Comparison of ENCODE assay signal across 20 mouse cellular contexts in the genomic region with DNA sequence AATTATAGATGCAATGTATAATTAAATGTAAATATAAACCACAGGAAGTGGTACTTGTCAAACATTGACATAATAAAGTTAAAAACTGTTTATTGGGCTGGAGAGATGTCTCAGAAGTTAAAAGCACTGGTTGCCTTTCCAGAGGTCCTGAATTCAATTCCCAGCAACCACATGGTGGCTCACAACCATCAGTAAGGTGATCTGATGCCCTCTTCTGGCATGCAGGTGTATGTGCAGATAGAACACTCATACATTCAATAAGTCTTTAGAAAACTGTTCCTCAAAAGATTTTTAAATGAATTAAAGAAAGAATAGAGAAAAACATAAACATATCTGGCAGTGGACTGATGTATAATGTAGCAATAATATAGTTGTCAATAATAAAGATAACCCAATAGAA.
DNase-seq lines count a peak whose midpoint lies in the region; TF ChIP-seq lines count a peak whose summit lies in the region.
"Had no signal": no experiment of that assay in that cellular context is flagged by ENCODE, and none has a peak within 500 bp of the region (broad histone marks: within the 10 kb centered on the region; RNA-seq: fewer than 3 reads in every experiment).

No protein-coding gene starts in this region.

- no peak for TF ChIP-seq EP300 in MEL (IDR thresholded peaks at IDR 0.05; ENCODE audit: low read depth in 1 of 2, low read length in 2 of 2)

- H3K79me2 ChIP-seq in MEL (ENCODE audit: control insufficient read depth, insufficient read depth, low read length, poor library complexity), result no peaks in the 10 kb centered on the region

- DNase-seq in heart, adult 11 months, result peak; percentile 21
- no peak for DNase-seq in heart, postnatal 14 days
- no peak for DNase-seq in layer of hippocampus, adult 2 months (ENCODE audit: low spot score in 2 of 2)
- no peak for DNase-seq in layer of hippocampus, postnatal 36 days
- DNase-seq in A20 (ENCODE audit: low read depth, low spot score) (peak; percentile 21), MEL (ENCODE audit: low read depth, low spot score) (peak; percentile 13)
- DNase-seq in retina, embryonic 14.5 days (ENCODE audit: low spot score), result no peak
- DNase-seq in thymus, postnatal 4 days, result no peak
- DNase-seq: adrenal gland, postnatal 10 days; cerebellum, postnatal 10 days; left cerebral cortex, postnatal 4 days; liver; lung, adult 18-20 months; right cerebral cortex, adult 18-20 months; thymus, postnatal 14 days had no signal

- H3K36me3 ChIP-seq in MEL (ENCODE audit: control insufficient read depth in 1 of 2, insufficient read depth in 2 of 2, low read length in 2 of 2), result no peaks in the 10 kb centered on the region
- H3K36me3 ChIP-seq: heart, embryonic 13.5 days; kidney, embryonic 15.5 days; midbrain, embryonic 12.5 days; neural tube, embryonic 12.5 days had no signal

- no peak overlapping the region for H3K4me3 ChIP-seq in layer of hippocampus, adult 2 months
- no peak overlapping the region for H3K4me3 ChIP-seq in MEL (ENCODE audit: control insufficient read depth in 1 of 2, insufficient read depth in 1 of 2, low read depth in 2 of 2, low read length in 2 of 2)
- H3K4me3 ChIP-seq: heart, embryonic 13.5 days; kidney, embryonic 15.5 days; midbrain, embryonic 12.5 days; neural tube, embryonic 12.5 days had no signal

- TF ChIP-seq CTCF in layer of hippocampus, adult 2 months (conservative IDR thresholded peaks at IDR 0.05), result peak; percentile 66
- TF ChIP-seq CTCF in MEL (IDR thresholded peaks at IDR 0.05 in 2 of 3, conservative IDR thresholded peaks at IDR 0.05 in 1 of 3; ENCODE audit: control insufficient read depth in 1 of 3, insufficient read depth in 1 of 3, low read depth in 2 of 3, low read length in 3 of 3, poor library complexity in 1 of 3, severe bottlenecking in 1 of 3), result peak; percentile 20 to 49 (median 20); a peak in 4 of 6 replicates

- H3K4me1 ChIP-seq in MEL (ENCODE audit: control insufficient read depth in 1 of 2, insufficient read depth in 2 of 2, low read length in 2 of 2), result no peaks in the 10 kb centered on the region
- H3K4me1 ChIP-seq: heart, embryonic 13.5 days; kidney, embryonic 15.5 days; neural tube, embryonic 12.5 days had no signal

- intact Hi-C loops in heart, postnatal 14 days (cut with DNase I), result loop anchor here (10.0 kb wide), 1 partner anchor 155 kb away; no protein-coding TSS in a partner anchor

- H3K9me3 ChIP-seq in MEL (replicated peaks; ENCODE audit: insufficient read depth, low read length), result no peaks in the 10 kb centered on the region
- H3K9me3 ChIP-seq: kidney, embryonic 15.5 days; midbrain, embryonic 12.5 days; neural tube, embryonic 12.5 days had no signal

- no peak overlapping the region for H3K9ac ChIP-seq in MEL (ENCODE audit: control insufficient read depth, low read depth, low read length, poor library complexity, severe bottlenecking)
- H3K9ac ChIP-seq: heart, embryonic 13.5 days; kidney, embryonic 15.5 days; midbrain, embryonic 12.5 days; neural tube, embryonic 12.5 days had no signal

- no peak overlapping the region for H3K27ac ChIP-seq in layer of hippocampus, adult 2 months
- H3K27ac ChIP-seq in MEL (ENCODE audit: control insufficient read depth, low read depth, low read length), result no peak overlapping the region
- H3K27ac ChIP-seq: heart, embryonic 13.5 days; kidney, embryonic 15.5 days; macrophage; midbrain, embryonic 12.5 days; neural tube, embryonic 12.5 days had no signal

- peak; percentile 26 for TF ChIP-seq RAD21 in MEL (IDR thresholded peaks at IDR 0.05; ENCODE audit: low read depth, low read length)

- TF ChIP-seq POLR2A in MEL (IDR thresholded peaks at IDR 0.05; ENCODE audit: control insufficient read depth in 1 of 2, insufficient read depth in 1 of 2, low read depth in 1 of 2, low read length in 2 of 2, poor library complexity in 1 of 2), result no peak

- H3K27me3 ChIP-seq in MEL (ENCODE audit: control insufficient read depth in 1 of 2, insufficient read depth in 2 of 2, low read length in 2 of 2), result no peaks in the 10 kb centered on the region; a peak in 2 of 4 replicates
- H3K27me3 ChIP-seq: heart, embryonic 13.5 days; kidney, embryonic 15.5 days; midbrain, embryonic 12.5 days; neural tube, embryonic 12.5 days had no signal

TF ChIP-seq in MEL, 35 proteins besides CTCF, POLR2A, EP300 and RAD21:
- TF ChIP-seq E2F4 (IDR thresholded peaks at IDR 0.05; ENCODE audit: borderline replicate concordance, low read depth, low read length) (no peak), SMC3 (IDR thresholded peaks at IDR 0.05; ENCODE audit: low read depth, low read length) (peak; percentile 37; the same call in 1 of the 2 replicates), MXI1 (IDR thresholded peaks at IDR 0.05; ENCODE audit: low read depth, low read length) (no peak), MYC (IDR thresholded peaks at IDR 0.05; ENCODE audit: low read depth, low read length) (no peak), TBP (IDR thresholded peaks at IDR 0.05; ENCODE audit: low read depth, low read length) (no peak)
TF ChIP-seq in MEL: peak in this region for 1.

Comparison
In these comparisons a context has a peak if more than half of its experiments do, and no peak if none do; other contexts are left out.
1. DNase-seq: peak in heart, adult 11 months (single experiment), A20 (single experiment) and MEL (single experiment); none in heart, postnatal 14 days (0 of 2), layer of hippocampus, adult 2 months (0 of 2), layer of hippocampus, postnatal 36 days (0 of 2), retina, embryonic 14.5 days (single experiment) and thymus, postnatal 4 days (single experiment).